Mouse (Mus musculus): ENCODE measurements around the gene Slc25a10. TPM values are rescaled to one million over a fixed set of nuclear protein-coding genes. Genes with fewer than 3 reads are reported as not detected.

The Slc25a10 gene
- polyA plus RNA-seq, 1 experiment from 2014 or later, result 65.5 TPM

GRCm38 (mm10) chr11:120490291-120491046 lies 1.2 kb upstream of the Slc25a10 start:
- Histone ChIP-seq H3K4me2 (peak overlapping the region; percentile 94), H3K4me1 (replicated peaks; ENCODE audit: control insufficient read depth, insufficient read depth, low read length) (peaks cover 49% of the 10 kb centered on the region), H3K9me3 (ENCODE audit: control insufficient read depth, low read length) (no peaks in the 10 kb centered on the region), H3K9ac (ENCODE audit: low read depth, low read length) (peak overlapping the region; percentile 95; the same call in 1 of the 2 replicates), H3K4me3 (ENCODE audit: low read depth, low read length) (no peak overlapping the region; the same call in 1 of the 2 replicates), H3K27ac (ENCODE audit: low read depth, low read length) (peak overlapping the region; percentile 86), H3K27me3 (replicated peaks; ENCODE audit: control insufficient read depth, insufficient read depth, low read length) (no peaks in the 10 kb centered on the region), H3K36me3 (ENCODE audit: control insufficient read depth, insufficient read depth, low read length) (peaks cover 41% of the 10 kb centered on the region)
- DNase-seq (ENCODE audit: low spot score) (no peak), ATAC-seq (replicated peaks; ENCODE audit: low FRiP score) (no peak)
- WGBS, result 34% methylated on average over 4 of the region's 4 CpGs

- peak overlapping the region; percentile 92 for H3K4me3 ChIP-seq (ENCODE audit: low read depth, low read length)
- ATAC-seq (replicated peaks; ENCODE audit: low FRiP score) (peak; percentile 53), DNase-seq (ENCODE audit: low spot score) (peak; percentile 54)
- peak overlapping the region; percentile 95 for H3K9ac ChIP-seq (ENCODE audit: low read depth, low read length)
- no peaks in the 10 kb centered on the region for H3K27me3 ChIP-seq (replicated peaks; ENCODE audit: control insufficient read depth, insufficient read depth, low read length)
- WGBS, result under 1% methylated on average over 48 of the region's 48 CpGs
- H3K4me1 ChIP-seq (replicated peaks; ENCODE audit: control insufficient read depth, insufficient read depth, low read length), result peaks cover 35% of the 10 kb centered on the region
- H3K9me3 ChIP-seq (ENCODE audit: control insufficient read depth, low read length), result no peaks in the 10 kb centered on the region
- peak overlapping the region; percentile 86 for H3K27ac ChIP-seq (ENCODE audit: low read depth, low read length)
- peaks cover 34% of the 10 kb centered on the region for H3K36me3 ChIP-seq (ENCODE audit: control insufficient read depth, insufficient read depth, low read length)
- H3K4me2 ChIP-seq, result peak overlapping the region; percentile 94
These were observed 611 bp downstream of the Slc25a10 start for GRCm38 (mm10) chr11:120492024-120492877.

- H3K9ac ChIP-seq (ENCODE audit: low read depth, low read length), result peak overlapping the region; percentile 95
- no peak for ATAC-seq (replicated peaks; ENCODE audit: low FRiP score)
- no peaks in the 10 kb centered on the region for H3K9me3 ChIP-seq (ENCODE audit: control insufficient read depth, low read length)
- H3K4me3 ChIP-seq (ENCODE audit: low read depth, low read length), result peak overlapping the region; percentile 92
- H3K4me2 ChIP-seq, result peak overlapping the region; percentile 94
- peaks cover 33% of the 10 kb centered on the region for H3K36me3 ChIP-seq (ENCODE audit: control insufficient read depth, insufficient read depth, low read length)
- peak overlapping the region; percentile 75 for H3K27ac ChIP-seq (ENCODE audit: low read depth, low read length)
- WGBS, result 34% methylated on average over 3 of the region's 3 CpGs
- DNase-seq (ENCODE audit: low spot score), result no peak
- peaks cover 33% of the 10 kb centered on the region for H3K4me1 ChIP-seq (replicated peaks; ENCODE audit: control insufficient read depth, insufficient read depth, low read length)
- H3K27me3 ChIP-seq (replicated peaks; ENCODE audit: control insufficient read depth, insufficient read depth, low read length), result no peaks in the 10 kb centered on the region
These were observed 1.2 kb downstream of the Slc25a10 start for GRCm38 (mm10) chr11:120492878-120493203.

GRCm38 (mm10) chr11:120493351-120493750 lies 1.7 kb downstream of the Slc25a10 start:
- WGBS, result 69% methylated on average over 3 of the region's 3 CpGs
- Histone ChIP-seq H3K36me3 (ENCODE audit: control insufficient read depth, insufficient read depth, low read length) (peaks cover 33% of the 10 kb centered on the region), H3K4me1 (replicated peaks; ENCODE audit: control insufficient read depth, insufficient read depth, low read length) (peaks cover 33% of the 10 kb centered on the region), H3K9ac (ENCODE audit: low read depth, low read length) (peak overlapping the region; percentile 95), H3K4me2 (peak overlapping the region; percentile 94), H3K4me3 (ENCODE audit: low read depth, low read length) (peak overlapping the region; percentile 92), H3K9me3 (ENCODE audit: control insufficient read depth, low read length) (no peaks in the 10 kb centered on the region), H3K27me3 (replicated peaks; ENCODE audit: control insufficient read depth, insufficient read depth, low read length) (no peaks in the 10 kb centered on the region), H3K27ac (ENCODE audit: low read depth, low read length) (no peak overlapping the region)
- DNase-seq (ENCODE audit: low spot score) (no peak), ATAC-seq (replicated peaks; ENCODE audit: low FRiP score) (no peak)

- Histone ChIP-seq H3K4me1 (replicated peaks; ENCODE audit: control insufficient read depth, insufficient read depth, low read length) (peaks cover 33% of the 10 kb centered on the region), H3K27me3 (replicated peaks; ENCODE audit: control insufficient read depth, insufficient read depth, low read length) (no peaks in the 10 kb centered on the region), H3K9me3 (ENCODE audit: control insufficient read depth, low read length) (no peaks in the 10 kb centered on the region), H3K27ac (ENCODE audit: low read depth, low read length) (no peak overlapping the region), H3K4me2 (no peak overlapping the region), H3K36me3 (ENCODE audit: control insufficient read depth, insufficient read depth, low read length) (peaks cover 35% of the 10 kb centered on the region), H3K4me3 (ENCODE audit: low read depth, low read length) (no peak overlapping the region), H3K9ac (ENCODE audit: low read depth, low read length) (no peak overlapping the region)
- no peak for ATAC-seq (replicated peaks; ENCODE audit: low FRiP score)
- WGBS, result 78% methylated on average over 3 of the region's 3 CpGs
- no peak for DNase-seq (ENCODE audit: low spot score)
These were observed 2.3 kb downstream of the Slc25a10 start for GRCm38 (mm10) chr11:120493911-120494310.

DNA sequence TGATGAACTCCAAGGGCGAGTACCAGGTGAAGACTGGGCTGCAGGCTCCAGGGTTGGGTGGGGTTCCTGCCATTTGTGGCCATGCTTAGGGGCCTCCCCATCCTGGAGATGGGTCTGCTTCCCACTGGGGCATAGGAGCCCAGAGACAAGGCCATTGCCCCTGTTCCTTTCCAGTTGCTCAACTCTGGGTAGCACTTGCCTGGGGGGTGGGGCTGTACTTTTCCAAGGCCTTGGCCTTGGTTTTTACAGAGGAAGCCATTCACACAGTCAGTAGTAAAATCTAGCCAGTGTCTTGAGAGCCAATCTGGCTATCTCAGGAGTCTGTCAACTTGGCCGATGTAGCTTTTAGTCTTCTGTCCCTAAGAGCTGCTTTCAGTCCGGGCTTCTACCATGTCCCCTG lies 5.8 kb downstream of the Slc25a10 start:
- H3K27ac ChIP-seq (ENCODE audit: low read depth, low read length), result no peak overlapping the region
- H3K9me3 ChIP-seq (ENCODE audit: control insufficient read depth, low read length), result no peaks in the 10 kb centered on the region
- H3K4me2 ChIP-seq, result no peak overlapping the region
- no peaks in the 10 kb centered on the region for H3K27me3 ChIP-seq (replicated peaks; ENCODE audit: control insufficient read depth, insufficient read depth, low read length)
- peaks cover 33% of the 10 kb centered on the region for H3K36me3 ChIP-seq (ENCODE audit: control insufficient read depth, insufficient read depth, low read length)
- DNase-seq (ENCODE audit: low spot score) (no peak), ATAC-seq (replicated peaks; ENCODE audit: low FRiP score) (no peak)
- H3K4me1 ChIP-seq (replicated peaks; ENCODE audit: control insufficient read depth, insufficient read depth, low read length), result peaks cover 15% of the 10 kb centered on the region
- 92% methylated on average over 3 of the region's 3 CpGs for WGBS
- H3K4me3 ChIP-seq (ENCODE audit: low read depth, low read length), result no peak overlapping the region
- H3K9ac ChIP-seq (ENCODE audit: low read depth, low read length), result no peak overlapping the region

- H3K4me3 ChIP-seq (ENCODE audit: low read depth, low read length), result no peak overlapping the region
- ATAC-seq (replicated peaks; ENCODE audit: low FRiP score), result no peak
- WGBS, result 92% methylated on average over 12 of the region's 12 CpGs
These were observed 6.6 kb downstream of the Slc25a10 start for GRCm38 (mm10) chr11:120498226-120498625.

DNA sequence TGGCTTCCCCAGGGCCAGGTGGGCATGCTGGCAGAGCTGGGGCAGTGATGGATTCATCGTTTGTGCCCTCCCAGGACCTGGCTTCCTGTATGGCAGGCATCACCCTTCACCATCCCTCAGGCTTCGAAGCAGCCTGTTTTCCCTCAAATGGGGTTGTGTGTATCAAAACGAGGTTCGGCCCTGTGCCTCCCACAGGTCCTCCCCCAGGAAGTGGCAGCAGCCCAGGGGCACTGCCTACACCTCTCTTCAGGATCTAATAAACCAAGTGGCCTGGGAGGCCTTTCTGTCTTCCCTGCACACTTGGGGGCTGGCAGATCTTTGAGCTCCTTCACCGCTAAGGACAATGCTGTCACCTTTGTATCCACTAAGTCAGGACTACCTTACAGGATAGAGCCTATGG lies 7.3 kb downstream of the Slc25a10 start:
- H3K4me3 ChIP-seq (ENCODE audit: low read depth, low read length), result no peak overlapping the region
- H3K36me3 ChIP-seq (ENCODE audit: control insufficient read depth, insufficient read depth, low read length), result peaks cover 32% of the 10 kb centered on the region
- DNase-seq (ENCODE audit: low spot score), result no peak
- H3K27me3 ChIP-seq (replicated peaks; ENCODE audit: control insufficient read depth, insufficient read depth, low read length), result no peaks in the 10 kb centered on the region
- no peak overlapping the region for H3K4me2 ChIP-seq
- H3K4me1 ChIP-seq (replicated peaks; ENCODE audit: control insufficient read depth, insufficient read depth, low read length), result peaks cover 7% of the 10 kb centered on the region; the same call in 1 of the 2 replicates
- no peak overlapping the region for H3K9ac ChIP-seq (ENCODE audit: low read depth, low read length)
- ATAC-seq (replicated peaks; ENCODE audit: low FRiP score), result no peak
- no peaks in the 10 kb centered on the region for H3K9me3 ChIP-seq (ENCODE audit: control insufficient read depth, low read length)
- 85% methylated on average over 5 of the region's 5 CpGs for WGBS
- H3K27ac ChIP-seq (ENCODE audit: low read depth, low read length), result no peak overlapping the region

More at GRCm38 (mm10) chr11:120498226-120498625, 6.6 kb downstream of the Slc25a10 start:
- DNase-seq (ENCODE audit: low spot score), result no peak
- H3K36me3 ChIP-seq (ENCODE audit: control insufficient read depth, insufficient read depth, low read length), result peaks cover 33% of the 10 kb centered on the region
- no peak overlapping the region for H3K9ac ChIP-seq (ENCODE audit: low read depth, low read length)
- H3K27me3 ChIP-seq (replicated peaks; ENCODE audit: control insufficient read depth, insufficient read depth, low read length), result no peaks in the 10 kb centered on the region
- H3K4me2 ChIP-seq, result no peak overlapping the region
- H3K27ac ChIP-seq (ENCODE audit: low read depth, low read length), result no peak overlapping the region
- H3K4me1 ChIP-seq (replicated peaks; ENCODE audit: control insufficient read depth, insufficient read depth, low read length), result peaks cover 10% of the 10 kb centered on the region
- no peaks in the 10 kb centered on the region for H3K9me3 ChIP-seq (ENCODE audit: control insufficient read depth, low read length)
